10 mouse cellular contexts compared by ENCODE assay signal in the genomic region with DNA sequence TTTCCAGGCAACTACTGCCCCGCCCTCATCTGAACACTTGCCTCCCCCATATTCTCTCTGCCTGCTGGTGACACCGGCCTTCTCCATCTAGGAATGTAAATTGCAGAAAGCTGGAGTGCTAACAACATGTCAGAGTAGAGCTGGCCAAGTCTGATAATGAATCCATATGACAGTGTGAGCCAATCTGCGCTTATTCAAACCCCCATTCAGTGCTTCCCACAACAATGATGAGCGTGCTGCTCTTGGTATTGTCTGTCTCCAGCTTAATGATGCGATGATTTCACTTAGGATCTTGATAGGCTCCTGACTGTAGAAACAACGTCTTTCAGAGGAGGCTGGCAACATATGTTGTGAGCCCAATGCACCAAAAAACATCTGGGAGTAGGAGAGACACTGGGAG. TPM values are rescaled to one million over a fixed set of nuclear protein-coding genes. Genes with fewer than 3 reads are reported as not detected.
DNase-seq lines count a peak whose midpoint lies in the region; ATAC-seq and TF ChIP-seq lines count a peak whose summit lies in the region.
"Had no signal": no experiment of that assay in that cellular context is flagged by ENCODE, and none has a peak within 500 bp of the region (broad histone marks: within the 10 kb centered on the region; RNA-seq: fewer than 3 reads in every experiment).

No protein-coding gene starts in this region.

- WGBS in hindbrain, embryonic 13.5 days = 70% methylated on average over 6 of the region's 6 CpGs
- 82% methylated on average over 6 of the region's 6 CpGs for WGBS in hindbrain, embryonic 11.5 days
- 41% methylated on average over 6 of the region's 6 CpGs for WGBS in forebrain, postnatal 0 days
- WGBS in heart, adult 2 months = 55% methylated on average over 6 of the region's 6 CpGs

- H3K9me3 ChIP-seq in hindbrain, embryonic 13.5 days = no peaks in the 10 kb centered on the region
- no peaks in the 10 kb centered on the region for H3K9me3 ChIP-seq in hindbrain, embryonic 11.5 days (ENCODE audit: control insufficient read depth, low read length)
- no peaks in the 10 kb centered on the region for H3K9me3 ChIP-seq in forebrain, postnatal 0 days (ENCODE audit: low read length)

- no peak overlapping the region for H3K4me2 ChIP-seq in hindbrain, embryonic 13.5 days
- no peak overlapping the region for H3K4me2 ChIP-seq in hindbrain, embryonic 11.5 days (replicated peaks; ENCODE audit: low read depth, low read length)
- H3K4me2 ChIP-seq in forebrain, postnatal 0 days (ENCODE audit: low read depth) = no peak overlapping the region

- no peak overlapping the region for H3K9ac ChIP-seq in hindbrain, embryonic 13.5 days
- no peak overlapping the region for H3K9ac ChIP-seq in hindbrain, embryonic 11.5 days (ENCODE audit: low read depth, low read length)
- no peak overlapping the region for H3K9ac ChIP-seq in forebrain, postnatal 0 days
- no peak overlapping the region for H3K9ac ChIP-seq in heart, adult 2 months (ENCODE audit: low read depth, low read length)
- H3K9ac ChIP-seq: liver, embryonic 14.5 days had no signal

- TF ChIP-seq EP300 in heart, adult 2 months (IDR thresholded peaks at IDR 0.05; ENCODE audit: insufficient read depth, low read depth, low read length) = no peak

- no peaks in the 10 kb centered on the region for H3K79me2 ChIP-seq in heart, adult 2 months (replicated peaks; ENCODE audit: control insufficient read depth, insufficient read depth, low read length)

- H3K36me3 ChIP-seq in hindbrain, embryonic 13.5 days = no peaks in the 10 kb centered on the region
- H3K36me3 ChIP-seq in hindbrain, embryonic 11.5 days (ENCODE audit: control insufficient read depth, insufficient read depth, low read length) = no peaks in the 10 kb centered on the region
- no peaks in the 10 kb centered on the region for H3K36me3 ChIP-seq in forebrain, postnatal 0 days (ENCODE audit: insufficient read depth)
- no peaks in the 10 kb centered on the region for H3K36me3 ChIP-seq in heart, adult 2 months (ENCODE audit: control insufficient read depth, insufficient read depth, low read length)

- no peak for DNase-seq in hindbrain, embryonic 11.5 days (ENCODE audit: low spot score)
- DNase-seq in 3T3-L1 (ENCODE audit: low read depth, low spot score) = peak; percentile 54
- DNase-seq in forebrain, postnatal 0 days = peak; percentile 81
- DNase-seq in layer of hippocampus, postnatal 36 days = peak; percentile 70 to 74
- DNase-seq in cerebellum, postnatal 14 days = no peak
- DNase-seq in heart, adult 2 months = no peak
- DNase-seq in cerebellum, adult 18-20 months = no peak

- no peak overlapping the region for H3K27ac ChIP-seq in hindbrain, embryonic 13.5 days
- no peak overlapping the region for H3K27ac ChIP-seq in hindbrain, embryonic 11.5 days (ENCODE audit: low read depth, low read length)
- peak overlapping the region; percentile 58 for H3K27ac ChIP-seq in forebrain, postnatal 0 days (ENCODE audit: low read depth, low read length)
- no peak overlapping the region for H3K27ac ChIP-seq in heart, adult 2 months
- H3K27ac ChIP-seq: liver, embryonic 14.5 days had no signal

- no peak for TF ChIP-seq POLR2A in heart, adult 2 months (IDR thresholded peaks at IDR 0.05; ENCODE audit: insufficient read depth, low read depth, low read length)

- intact Hi-C loops in heart, adult 2 months (cut with DNase I) = no loop called here

- H3K4me1 ChIP-seq in hindbrain, embryonic 13.5 days (replicated peaks) = no peaks in the 10 kb centered on the region
- H3K4me1 ChIP-seq in hindbrain, embryonic 11.5 days (replicated peaks; ENCODE audit: control insufficient read depth, insufficient read depth, low read length) = no peaks in the 10 kb centered on the region
- H3K4me1 ChIP-seq in forebrain, postnatal 0 days (ENCODE audit: insufficient read depth) = peaks cover 4% of the 10 kb centered on the region; the same call in 1 of the 2 replicates
- H3K4me1 ChIP-seq in heart, adult 2 months (ENCODE audit: control insufficient read depth, insufficient read depth, low read length) = no peaks in the 10 kb centered on the region

- TF ChIP-seq CTCF in forebrain, postnatal 0 days (IDR thresholded peaks at IDR 0.05; ENCODE audit: low read depth) = no peak
- no peak for TF ChIP-seq CTCF in heart, adult 2 months (IDR thresholded peaks at IDR 0.05)

- no peak overlapping the region for H3K4me3 ChIP-seq in hindbrain, embryonic 13.5 days
- H3K4me3 ChIP-seq in hindbrain, embryonic 11.5 days (ENCODE audit: low read depth, low read length) = no peak overlapping the region
- H3K4me3 ChIP-seq in forebrain, postnatal 0 days (ENCODE audit: low read depth, low read length) = no peak overlapping the region
- no peak overlapping the region for H3K4me3 ChIP-seq in heart, adult 2 months

- H3K27me3 ChIP-seq in hindbrain, embryonic 13.5 days = no peaks in the 10 kb centered on the region
- no peaks in the 10 kb centered on the region for H3K27me3 ChIP-seq in hindbrain, embryonic 11.5 days (ENCODE audit: control insufficient read depth, insufficient read depth, low read length)
- no peaks in the 10 kb centered on the region for H3K27me3 ChIP-seq in forebrain, postnatal 0 days (ENCODE audit: insufficient read depth, low read length)
- no peaks in the 10 kb centered on the region for H3K27me3 ChIP-seq in heart, adult 2 months (ENCODE audit: control insufficient read depth, insufficient read depth, low read length)
- H3K27me3 ChIP-seq: Patski had no signal

- ATAC-seq in hindbrain, embryonic 13.5 days (ENCODE audit: low FRiP score) = peak; percentile 26; the same call in 1 of the 2 replicates
- no peak for ATAC-seq in hindbrain, embryonic 11.5 days (ENCODE audit: low FRiP score)
- peak; percentile 95 for ATAC-seq in forebrain, postnatal 0 days
- ATAC-seq: Patski had no signal

RNA-seq across cellular contexts. Expression of a gene that starts 15.6 kb away (rescaled TPM):
- polyA plus RNA-seq in hindbrain, embryonic 13.5 days (2015; fragmentation: Nextera tagmentation; extraction: Ambion mirVana) = 464 and 480 TPM in 2 replicates
- 424 and 428 TPM in 2 replicates for polyA plus RNA-seq in hindbrain, embryonic 11.5 days (2014; fragmentation: Nextera tagmentation; extraction: Ambion mirVana)
- 222 and 234 TPM in 2 replicates for total RNA-seq in forebrain, postnatal 0 days (2014; rRNA removed)
- polyA plus RNA-seq in forebrain, postnatal 0 days (2015; fragmentation: Nextera tagmentation; extraction: Ambion mirVana) = 389 and 442 TPM in 2 replicates
- 100 to 1,000 TPM; 124 to 125 TPM for total RNA-seq in layer of hippocampus, postnatal 36 days (2021)
- 100 to 1,000 TPM; 138 to 164 TPM for total RNA-seq in heart, adult 2 months (2021)
- 53.6 and 80.9 TPM in 2 replicates for polyA plus RNA-seq in heart, adult 2 months (2012; rRNA removed)

RNA-seq across cellular contexts. Expression of a gene that starts 29.6 kb away (rescaled TPM):
- polyA plus RNA-seq in hindbrain, embryonic 13.5 days (2015; fragmentation: Nextera tagmentation; extraction: Ambion mirVana) = 3.0 and 4.4 TPM in 2 replicates
- 4.7 and 4.8 TPM in 2 replicates for polyA plus RNA-seq in hindbrain, embryonic 11.5 days (2014; fragmentation: Nextera tagmentation; extraction: Ambion mirVana)
- 4.5 and 5.9 TPM in 2 replicates for total RNA-seq in forebrain, postnatal 0 days (2014; rRNA removed)
- 4.2 and 5.5 TPM in 2 replicates for polyA plus RNA-seq in forebrain, postnatal 0 days (2015; fragmentation: Nextera tagmentation; extraction: Ambion mirVana)
- total RNA-seq in layer of hippocampus, postnatal 36 days (2021) = 1 to 10 TPM; 7.1 to 8.4 TPM
- total RNA-seq in heart, adult 2 months (2021) = 10 to 100 TPM; 10.9 to 11.0 TPM
- 8.3 and 13.0 TPM in 2 replicates for polyA plus RNA-seq in heart, adult 2 months (2012; rRNA removed)

RNA-seq across cellular contexts. Expression of a gene that starts 33.2 kb away (rescaled TPM):
- polyA plus RNA-seq in hindbrain, embryonic 13.5 days (2015; fragmentation: Nextera tagmentation; extraction: Ambion mirVana) = 5.3 and 5.6 TPM in 2 replicates
- 5.9 and 6.6 TPM in 2 replicates for polyA plus RNA-seq in hindbrain, embryonic 11.5 days (2014; fragmentation: Nextera tagmentation; extraction: Ambion mirVana)
- 9.8 and 13.0 TPM in 2 replicates for total RNA-seq in forebrain, postnatal 0 days (2014; rRNA removed)
- polyA plus RNA-seq in forebrain, postnatal 0 days (2015; fragmentation: Nextera tagmentation; extraction: Ambion mirVana) = 2.6 and 3.8 TPM in 2 replicates
- 10 to 100 TPM; 18.8 to 22.3 TPM for total RNA-seq in layer of hippocampus, postnatal 36 days (2021)
- total RNA-seq in heart, adult 2 months (2021) = 10 to 100 TPM; 29.9 to 31.4 TPM
- 33.9 and 44.7 TPM in 2 replicates for polyA plus RNA-seq in heart, adult 2 months (2012; rRNA removed)

Comparison
In these comparisons a context has a peak if more than half of its experiments do, and no peak if none do; other contexts are left out.
1. DNase-seq: peak in 3T3-L1 (single experiment), forebrain, postnatal 0 days (single experiment) and layer of hippocampus, postnatal 36 days (2 of 2); none in hindbrain, embryonic 11.5 days (single experiment), cerebellum, postnatal 14 days (0 of 2), heart, adult 2 months (0 of 2) and cerebellum, adult 18-20 months (0 of 2).